Mouse (Mus musculus) mouse embryonic stem cell (cell line): ENCODE results near the gene Sv2a.
"Not testable (repeated sequence)": the region's sequence is repeated elsewhere in the genome, so short reads cannot be mapped to it uniquely, and the experiment has no call there.

Experiments
- in situ Hi-C, 2 experiments: fragments of 300-500 bp; cut with MboI; formaldehyde crosslinking; loops; 1 replicate in 1 of 2; 3 replicates in 1 of 2; pipeline ENCODE4 v1.14.3; 2019 to 2020; ENCODE audit warnings: low sequenced_read_pairs in 2 of 2, low pct_unique_long_range_greater_than_20kb in 1 of 2, mixed read lengths in 1 of 2; ENCODE audit not compliant: unreplicated experiment in 1 of 2

Gene Sv2a

DNA sequence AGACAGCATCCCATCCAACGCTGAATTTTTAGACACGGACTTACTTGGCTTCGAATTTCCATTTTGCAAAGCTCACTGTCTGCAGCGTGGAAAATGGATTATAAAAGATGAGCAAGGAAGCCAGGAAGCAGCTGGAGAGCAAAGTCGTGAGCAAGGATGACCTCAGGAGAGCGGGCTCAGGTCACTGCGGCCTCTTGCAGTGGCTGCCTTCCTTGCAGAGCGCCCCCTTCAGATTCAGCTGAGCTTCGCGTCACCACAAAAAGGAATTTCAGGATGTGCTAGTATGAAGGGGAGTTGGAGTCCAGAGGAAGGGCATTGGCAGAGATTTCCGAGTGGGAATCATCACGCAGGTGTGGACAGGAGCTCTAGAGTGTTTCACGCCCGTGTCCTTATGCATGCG, 28.3 kb downstream of the Sv2a start:
- in situ Hi-C loops = no loop called here

GRCm38 (mm10) chr3:96219191-96219641, 38.3 kb downstream of the Sv2a start:
- in situ Hi-C loops = no loop called here

DNA sequence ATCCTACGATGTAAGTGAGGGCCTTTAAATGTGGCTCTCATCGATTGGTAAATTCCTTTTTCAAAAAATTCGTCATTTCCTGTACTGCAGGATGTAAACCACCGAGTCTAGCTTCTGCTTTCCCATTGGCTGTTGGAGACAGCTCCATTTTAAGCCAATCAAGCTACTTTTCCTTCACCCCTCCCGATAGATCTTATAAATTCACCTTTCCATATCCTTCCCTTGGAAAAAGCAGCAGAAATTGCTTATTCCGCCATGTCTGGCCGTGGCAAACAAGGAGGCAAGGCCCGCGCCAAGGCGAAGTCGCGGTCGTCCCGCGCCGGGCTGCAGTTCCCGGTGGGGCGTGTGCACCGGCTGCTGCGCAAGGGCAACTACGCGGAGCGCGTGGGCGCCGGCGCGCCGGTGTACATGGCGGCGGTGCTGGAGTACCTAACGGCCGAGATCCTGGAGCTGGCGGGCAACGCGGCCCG, 38.7 kb downstream of the Sv2a start, which contains the start of the genes Bola1 and Hist2h2ab:
Gene Bola1, minus strand, starts transcription at position 49 of the 470 bp plus-strand sequence.
Gene Hist2h2ab, plus strand, starts transcription at position 205 of the 470 bp plus-strand sequence.
- in situ Hi-C loops = no loop called here

DNA sequence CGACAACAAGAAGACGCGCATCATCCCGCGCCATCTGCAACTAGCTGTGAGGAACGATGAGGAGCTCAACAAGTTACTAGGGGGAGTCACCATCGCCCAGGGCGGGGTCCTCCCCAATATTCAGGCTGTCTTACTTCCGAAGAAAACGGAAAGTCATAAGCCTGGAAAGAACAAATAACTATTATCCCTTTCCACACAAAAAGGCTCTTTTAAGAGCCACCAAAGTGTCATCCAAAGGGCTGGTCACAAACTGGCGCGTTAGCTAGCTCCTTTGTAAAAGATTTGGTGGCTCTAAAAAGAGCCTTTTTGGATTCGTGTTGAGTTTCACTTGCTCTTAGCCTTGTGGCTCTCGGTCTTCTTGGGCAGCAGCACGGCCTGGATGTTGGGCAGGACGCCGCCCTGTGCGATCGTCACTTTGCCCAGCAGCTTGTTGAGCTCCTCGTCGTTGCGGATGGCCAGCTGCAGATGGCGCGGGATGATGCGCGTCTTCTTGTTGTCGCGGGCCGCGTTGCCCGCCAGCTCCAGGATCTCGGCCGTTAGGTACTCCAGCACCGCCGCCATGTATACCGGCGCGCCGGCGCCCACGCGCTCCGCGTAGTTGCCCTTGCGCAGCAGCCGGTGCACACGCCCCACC, 39.3 kb downstream of the Sv2a start:
- in situ Hi-C loops = not testable (repeated sequence)

DNA sequence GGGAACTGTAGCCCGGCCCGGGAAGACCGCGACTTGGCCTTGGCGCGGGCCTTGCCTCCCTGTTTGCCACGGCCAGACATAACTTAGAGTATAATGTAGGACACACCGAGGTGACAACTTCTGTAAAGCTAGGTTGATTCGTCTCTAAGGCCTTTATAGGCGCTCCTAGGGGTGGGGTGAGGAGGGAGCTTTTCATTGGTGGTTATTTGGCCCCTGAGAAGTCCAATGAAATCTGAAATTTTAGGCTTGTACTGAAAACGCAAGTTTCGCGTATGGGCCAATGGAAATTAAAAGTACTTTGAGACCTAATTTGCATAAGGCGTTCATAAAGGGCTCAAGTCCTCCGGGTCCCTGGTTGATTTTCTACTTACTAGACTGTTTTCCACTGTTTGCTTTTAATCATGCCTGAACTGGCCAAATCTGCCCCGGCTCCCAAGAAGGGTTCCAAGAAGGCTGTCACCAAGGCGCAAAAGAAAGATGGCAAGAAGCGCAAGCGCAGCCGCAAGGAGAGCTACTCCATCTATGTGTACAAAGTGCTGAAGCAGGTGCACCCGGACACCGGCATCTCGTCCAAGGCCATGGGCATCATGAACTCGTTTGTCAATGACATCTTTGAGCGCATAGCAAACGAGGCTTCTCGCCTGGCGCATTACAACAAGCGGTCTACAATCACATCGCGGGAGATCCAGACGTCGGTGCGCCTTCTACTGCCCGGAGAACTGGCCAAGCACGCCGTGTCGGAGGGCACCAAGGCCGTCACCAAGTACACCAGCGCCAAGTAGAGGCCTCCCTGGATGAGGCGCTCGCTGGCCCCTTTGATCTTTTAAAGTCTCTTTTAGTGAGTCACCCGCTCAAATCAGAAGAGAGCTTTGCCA, 40.1 kb downstream of the Sv2a start, which contains the start of the genes Hist2h2ac and Hist2h2be:
Gene Hist2h2ac, minus strand, starts transcription at position 116 of the 875 bp plus-strand sequence.
Gene Hist2h2be, plus strand, starts transcription at position 355 of the 875 bp plus-strand sequence.
- in situ Hi-C loops = no loop called here

DNA sequence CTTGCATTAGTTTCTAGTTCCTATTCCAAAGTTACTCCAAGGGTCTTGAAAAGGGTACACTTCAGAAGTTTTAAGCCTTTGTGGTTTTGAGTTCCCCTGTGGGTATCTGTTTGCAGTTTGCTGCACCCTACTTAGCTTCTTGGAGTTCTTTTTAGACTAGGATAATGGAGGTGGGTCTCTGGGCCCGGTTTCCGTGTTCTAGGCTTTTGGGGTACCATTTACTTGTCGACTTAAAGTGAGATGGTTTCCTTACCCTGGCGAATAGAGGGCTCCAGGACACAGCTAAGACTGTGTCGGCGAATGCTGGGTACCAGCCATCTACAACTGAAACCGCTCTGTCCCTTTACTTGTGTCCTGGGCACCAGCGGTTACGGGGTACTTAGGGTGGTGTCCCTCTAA, 40.7 kb downstream of the Sv2a start:
- in situ Hi-C loops = no loop called here

GRCm38 (mm10) chr3:96222774-96223173, 41.8 kb downstream of the Sv2a start:
- in situ Hi-C loops = no loop called here

GRCm38 (mm10) chr3:96225421-96225820, 44.5 kb downstream of the Sv2a start:
- in situ Hi-C loops = no loop called here

GRCm38 (mm10) chr3:96226695-96227648, 46.0 kb downstream of the Sv2a start:
- in situ Hi-C loops = no loop called here

- in situ Hi-C loops = no loop called here
These were observed 47.9 kb downstream of the Sv2a start for GRCm38 (mm10) chr3:96228828-96229227.

DNA sequence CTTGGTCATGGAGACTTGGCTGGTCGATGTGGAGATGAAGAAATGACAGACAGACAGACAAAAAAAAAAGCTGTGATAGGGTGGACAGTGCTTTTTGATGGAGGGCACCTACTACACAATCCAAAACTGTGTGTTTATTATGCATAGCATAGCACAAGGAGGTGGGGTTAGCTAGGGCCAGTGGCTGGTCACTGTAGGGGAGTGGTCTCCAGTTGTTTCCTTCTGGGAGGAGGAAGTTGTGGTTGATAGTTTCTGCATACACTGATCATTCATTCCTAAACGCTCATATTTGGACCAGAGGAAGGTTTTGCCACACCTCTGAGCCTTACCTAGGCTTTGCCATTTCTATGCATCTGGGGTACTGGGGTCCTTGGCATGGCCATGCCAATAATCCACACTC, 49.5 kb downstream of the Sv2a start:
- in situ Hi-C loops = no loop called here

DNA sequence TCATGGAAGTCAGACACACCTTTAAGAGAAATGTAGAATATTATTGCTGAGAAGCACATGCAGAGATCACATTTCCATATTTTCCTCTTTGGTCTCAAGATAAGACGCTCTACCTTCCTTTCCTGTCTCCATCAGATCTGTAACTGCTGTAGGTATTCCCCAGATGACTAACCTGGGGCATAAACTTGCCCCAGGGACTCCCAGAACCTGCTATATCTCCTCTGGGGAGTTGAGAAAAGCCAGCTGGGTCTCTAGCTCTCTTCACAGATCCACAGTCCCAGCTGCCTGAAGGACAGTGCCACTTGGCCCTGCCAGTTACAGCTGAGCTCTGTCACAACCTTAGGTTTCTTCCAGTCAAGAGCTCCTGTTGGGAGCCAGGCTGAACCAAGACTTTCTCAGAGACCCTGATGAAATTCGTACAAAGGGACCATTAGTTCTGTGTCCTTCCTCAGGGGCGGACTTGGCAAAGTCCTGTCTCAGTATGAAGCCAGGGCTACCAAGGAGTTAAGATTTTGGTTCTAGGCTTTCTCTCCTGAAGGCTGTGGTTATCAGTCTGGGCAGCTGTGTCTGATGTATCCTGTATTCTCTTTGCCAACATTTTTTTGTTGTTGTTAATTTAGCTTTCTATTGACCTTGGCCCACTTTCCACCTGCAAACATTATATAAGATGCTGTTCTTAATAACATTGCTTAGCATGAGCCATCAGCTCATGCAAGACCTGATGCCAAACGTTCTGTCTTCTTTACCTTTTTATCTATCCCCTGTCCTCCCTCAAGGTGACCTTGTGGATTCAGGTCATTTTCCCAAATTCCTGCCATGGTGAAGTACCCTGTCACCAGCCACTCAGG, 50.2 kb downstream of the Sv2a start:
- in situ Hi-C loops = no loop called here

DNA sequence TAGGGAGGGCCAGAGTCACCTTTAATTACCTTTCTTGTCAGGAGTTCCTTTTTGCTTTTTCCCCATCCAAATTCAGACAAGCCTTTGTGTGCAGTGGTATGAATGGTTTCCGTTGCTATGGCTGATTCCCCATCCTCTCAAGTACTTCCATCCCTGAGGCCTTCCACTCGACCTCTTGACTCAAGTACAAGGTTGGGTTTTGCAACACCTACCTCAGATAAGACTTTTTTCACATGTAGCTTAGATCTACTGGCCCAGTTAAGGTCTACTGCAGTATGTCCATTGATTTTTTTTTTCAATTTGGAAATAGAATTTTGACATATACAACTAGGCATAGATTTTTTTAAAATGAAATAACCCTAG, 50.8 kb downstream of the Sv2a start:
- in situ Hi-C loops = no loop called here

DNA sequence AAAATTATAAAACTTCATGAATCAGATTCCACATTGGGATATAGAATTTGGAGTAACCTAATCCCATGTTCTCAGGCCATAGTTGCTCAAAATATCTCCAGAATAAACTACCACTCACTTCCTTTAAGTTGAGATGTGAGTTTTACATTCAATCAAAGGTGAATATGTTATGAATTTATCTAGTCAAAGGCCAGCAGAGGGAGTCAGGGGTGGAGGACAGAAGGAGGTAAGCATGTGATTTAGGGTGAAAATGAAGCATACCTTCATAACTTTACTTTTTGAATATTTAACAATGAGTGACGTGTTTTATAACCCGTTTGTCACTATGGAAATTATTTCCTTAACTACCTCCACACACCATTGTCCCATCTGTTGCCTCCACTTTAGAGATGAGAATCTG, 54.0 kb downstream of the Sv2a start:
- in situ Hi-C loops = no loop called here

- in situ Hi-C loops = no loop called here
These were observed 54.9 kb downstream of the Sv2a start for GRCm38 (mm10) chr3:96235836-96236235.

DNA sequence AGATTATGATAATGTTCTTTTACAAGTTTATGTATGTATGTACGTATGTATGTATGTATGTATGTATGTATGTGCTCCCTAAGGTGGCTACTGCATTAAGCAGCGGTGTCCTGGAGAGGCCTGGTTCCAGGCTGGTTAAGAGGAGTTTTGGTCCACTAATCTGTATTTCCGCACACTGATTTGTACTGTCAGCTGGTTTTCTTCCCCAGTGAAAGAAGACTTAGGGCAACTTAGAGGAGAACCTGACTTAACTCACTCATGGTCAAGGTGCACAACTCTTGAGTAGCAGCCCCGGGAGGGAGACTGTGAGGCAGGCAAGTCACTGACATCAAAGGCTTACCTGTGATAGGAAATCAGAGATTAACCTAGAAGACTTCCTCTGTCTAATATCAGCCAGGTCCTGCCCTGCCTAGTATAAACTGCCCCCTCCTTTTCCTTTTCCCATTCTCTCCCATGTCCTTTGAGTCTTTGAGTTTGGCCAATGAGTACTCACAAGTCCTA, 55.9 kb downstream of the Sv2a start:
- in situ Hi-C loops = no loop called here

DNA sequence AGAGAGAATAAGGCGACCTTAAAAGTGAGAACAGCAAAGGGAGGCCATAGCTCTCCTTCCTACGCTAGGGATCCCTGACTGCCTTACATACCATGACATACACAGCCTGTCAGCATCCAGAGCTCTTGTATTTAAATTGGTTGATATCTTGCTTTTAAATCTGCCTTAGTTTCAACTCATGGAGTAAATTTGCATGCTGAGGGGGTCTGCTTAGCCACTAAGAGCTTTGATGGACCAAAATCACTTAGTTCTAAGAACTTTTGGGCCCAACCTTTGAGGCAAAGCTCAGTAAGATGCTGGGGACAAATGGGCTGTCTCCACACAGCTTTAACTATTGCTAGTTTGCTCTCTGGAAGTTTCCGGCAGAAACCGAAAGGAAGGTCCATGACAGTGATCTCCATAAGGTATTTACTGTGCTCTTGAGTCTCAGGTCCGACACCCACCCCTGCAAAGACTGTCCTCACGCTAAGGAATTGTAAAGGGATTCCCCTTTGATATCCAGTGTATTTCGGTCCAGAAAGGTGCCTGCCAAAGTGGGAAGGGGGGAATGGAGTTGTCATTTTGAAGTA, 56.5 kb downstream of the Sv2a start:
- in situ Hi-C loops = no loop called here
